Mouse (Mus musculus): ENCODE results near the gene Syne1.

GRCm38 (mm10) chr10:5573328-5573727 is 22.0 kb upstream of the Syne1 start:
- TF ChIP-seq CTCF (IDR thresholded peaks at IDR 0.05; ENCODE audit: insufficient read depth, low read depth, low read length) (no peak), POLR2A (IDR thresholded peaks at IDR 0.05; ENCODE audit: insufficient read depth, low read depth, low read length) (no peak)
